Mouse (Mus musculus) spleen, postnatal 4 days (tissue): ENCODE measurements around the gene Mrpl10.

ENCODE experiments used
- DNase-seq, 2 experiments: peaks; one replicate each; pipeline ENCODE4 v3.0.0; 2022; ENCODE audit warnings: low spot score in 2 of 2

Gene Mrpl10

DNA sequence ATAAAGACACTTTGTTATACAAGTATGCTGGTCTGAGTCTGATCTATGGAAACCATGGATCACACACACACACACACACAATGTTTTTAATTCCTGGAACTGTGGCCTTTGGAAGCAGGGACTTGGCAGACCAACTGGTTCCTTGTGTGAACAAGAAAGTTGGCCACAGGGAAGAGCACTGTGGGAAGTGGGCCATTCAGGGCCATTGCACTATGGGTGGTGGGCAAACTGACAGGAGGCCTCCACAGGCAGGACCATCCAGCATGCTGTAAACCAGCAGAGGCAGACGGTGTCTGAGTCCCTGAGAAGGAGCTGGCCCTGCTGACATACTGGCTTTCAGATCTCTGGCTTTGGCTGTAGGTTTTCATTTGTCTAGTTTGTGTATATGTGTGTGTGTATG, 28.0 kb downstream of the Mrpl10 start:
- no peak for DNase-seq

DNA sequence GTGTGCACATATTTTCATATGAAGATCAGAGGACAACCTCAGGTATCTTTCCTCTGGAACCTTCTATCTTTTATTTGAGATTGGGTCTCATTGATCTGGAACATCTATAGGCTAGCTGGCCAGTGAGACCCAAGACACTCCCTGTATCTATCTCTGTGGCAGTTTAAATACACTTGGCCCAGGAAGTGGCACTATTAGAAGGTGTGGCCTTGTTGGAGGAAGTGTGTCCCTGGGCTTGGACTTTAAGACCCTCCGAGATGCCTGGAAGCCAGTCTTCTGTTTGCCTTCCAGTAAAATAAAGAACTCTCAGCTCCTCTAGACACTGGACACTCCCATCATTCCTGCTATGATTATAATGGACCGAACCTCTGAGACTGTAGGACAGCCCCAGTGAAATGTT, 28.4 kb downstream of the Mrpl10 start:
- DNase-seq, result no peak

DNA sequence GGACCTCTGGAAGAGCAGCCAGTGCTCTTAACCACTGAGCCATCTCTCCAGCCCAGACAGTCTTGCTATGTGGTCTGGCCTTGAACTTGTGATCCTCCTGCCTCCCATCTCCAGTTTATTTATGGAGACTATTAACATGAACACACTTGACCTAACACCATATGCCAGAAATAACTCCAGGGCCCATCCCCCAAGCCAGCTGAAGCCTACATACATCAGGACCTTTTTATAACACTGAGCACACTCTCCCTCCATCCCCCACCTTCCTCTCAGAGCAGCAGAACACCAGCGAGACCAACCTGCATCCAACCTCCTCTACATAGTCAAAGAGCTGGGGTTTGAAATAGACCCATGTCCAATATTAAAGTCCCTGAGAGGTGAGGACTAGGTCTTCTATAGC, 29.8 kb downstream of the Mrpl10 start:
- no peak for DNase-seq

DNA sequence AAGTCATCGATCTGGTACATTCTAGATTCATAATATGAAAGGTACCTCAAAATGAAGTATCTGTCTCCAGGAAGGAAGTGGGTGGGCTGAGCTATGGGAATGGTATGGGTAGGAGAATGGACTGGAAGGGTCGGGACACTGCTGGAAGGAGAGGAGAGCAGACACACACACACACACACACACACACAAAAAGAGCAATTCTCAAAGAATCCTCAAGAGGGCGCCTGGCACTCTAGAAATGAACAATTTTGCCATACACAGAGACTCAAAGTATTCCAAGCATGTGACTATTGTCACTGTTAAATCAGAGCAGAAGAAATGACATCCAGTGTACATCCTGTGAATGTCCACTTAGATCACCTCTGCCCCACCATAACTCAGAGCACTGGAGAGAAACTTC, 31.2 kb downstream of the Mrpl10 start:
- no peak for DNase-seq

DNA sequence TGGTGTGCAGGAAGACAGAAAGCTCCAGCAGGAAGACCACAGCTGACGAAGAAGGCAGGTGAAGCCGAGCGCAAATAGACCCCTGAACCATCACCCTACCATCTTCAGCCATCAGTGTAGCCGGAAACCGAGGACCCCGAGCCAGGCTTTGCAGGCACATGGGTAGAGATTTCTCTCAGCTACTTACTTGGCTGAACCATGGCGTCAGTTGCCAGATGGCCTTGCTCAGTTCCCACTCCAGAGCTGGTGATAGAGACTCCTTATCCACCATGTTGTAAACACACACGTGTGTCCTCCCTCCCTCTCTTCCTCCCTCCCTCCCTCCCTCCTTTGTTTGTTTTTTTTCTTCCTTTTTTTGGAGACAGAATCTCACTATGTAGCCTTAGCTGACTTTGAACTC, 32.9 kb downstream of the Mrpl10 start:
- no peak for DNase-seq

DNA sequence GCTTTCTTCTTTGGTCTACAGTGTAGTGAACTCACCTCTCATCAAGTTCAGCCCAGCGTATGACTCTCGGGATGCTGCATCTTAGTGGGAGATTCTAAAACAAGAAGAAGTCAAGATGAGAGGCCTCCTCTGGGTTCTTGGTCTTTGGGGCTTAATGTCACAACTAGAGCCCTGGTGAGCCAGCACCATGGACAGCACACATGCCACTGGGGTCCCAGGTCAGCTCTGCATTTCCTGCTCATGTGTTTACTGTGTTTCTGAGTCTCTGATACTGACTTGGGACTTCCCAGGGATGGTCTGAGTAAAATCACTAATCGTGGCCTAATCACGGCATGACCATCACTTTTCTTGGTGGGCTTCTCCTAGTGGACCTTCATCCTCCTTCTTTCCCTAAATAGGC, 37.4 kb downstream of the Mrpl10 start:
- no peak for DNase-seq

DNA sequence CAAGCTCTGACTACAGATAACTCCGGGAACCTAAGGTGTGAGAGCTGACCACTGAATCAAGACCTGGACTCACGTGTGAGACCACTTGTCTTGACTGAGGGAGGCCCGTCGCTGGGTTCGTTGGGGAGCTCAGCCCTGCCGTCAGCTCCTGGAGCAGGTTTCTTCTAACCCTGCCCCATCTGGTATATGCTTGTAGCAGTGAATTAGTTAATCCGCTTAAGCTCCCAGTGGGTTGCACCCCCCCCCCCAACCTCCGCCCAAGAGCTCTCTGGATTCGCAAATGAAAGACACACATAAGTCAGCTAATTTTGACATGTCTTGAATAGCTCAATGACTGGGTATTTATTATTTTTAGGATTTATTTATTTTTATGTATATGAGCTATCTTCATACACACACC, 38.9 kb downstream of the Mrpl10 start:
- no peak for DNase-seq

DNA sequence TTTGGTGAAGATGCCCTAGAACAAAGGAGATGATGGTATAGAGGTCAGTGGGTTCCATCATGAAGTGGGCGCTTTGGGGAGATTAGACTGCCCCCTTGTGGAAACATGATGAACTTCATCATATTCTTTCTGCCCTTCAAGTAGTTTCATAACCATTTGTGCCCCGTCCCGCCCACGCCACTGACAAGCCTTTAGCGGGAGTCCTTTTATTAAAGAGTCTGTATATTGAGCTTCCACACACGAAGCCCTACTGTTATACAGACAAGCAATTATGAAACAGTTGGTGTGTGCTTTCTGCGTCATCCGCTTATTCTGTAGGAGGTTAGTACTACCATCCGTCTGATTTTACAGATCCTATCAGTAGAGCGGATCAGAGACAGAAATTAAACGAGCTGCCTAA, 41.6 kb downstream of the Mrpl10 start:
- DNase-seq, result peak in 1 of 2 experiments; percentile 65

DNA sequence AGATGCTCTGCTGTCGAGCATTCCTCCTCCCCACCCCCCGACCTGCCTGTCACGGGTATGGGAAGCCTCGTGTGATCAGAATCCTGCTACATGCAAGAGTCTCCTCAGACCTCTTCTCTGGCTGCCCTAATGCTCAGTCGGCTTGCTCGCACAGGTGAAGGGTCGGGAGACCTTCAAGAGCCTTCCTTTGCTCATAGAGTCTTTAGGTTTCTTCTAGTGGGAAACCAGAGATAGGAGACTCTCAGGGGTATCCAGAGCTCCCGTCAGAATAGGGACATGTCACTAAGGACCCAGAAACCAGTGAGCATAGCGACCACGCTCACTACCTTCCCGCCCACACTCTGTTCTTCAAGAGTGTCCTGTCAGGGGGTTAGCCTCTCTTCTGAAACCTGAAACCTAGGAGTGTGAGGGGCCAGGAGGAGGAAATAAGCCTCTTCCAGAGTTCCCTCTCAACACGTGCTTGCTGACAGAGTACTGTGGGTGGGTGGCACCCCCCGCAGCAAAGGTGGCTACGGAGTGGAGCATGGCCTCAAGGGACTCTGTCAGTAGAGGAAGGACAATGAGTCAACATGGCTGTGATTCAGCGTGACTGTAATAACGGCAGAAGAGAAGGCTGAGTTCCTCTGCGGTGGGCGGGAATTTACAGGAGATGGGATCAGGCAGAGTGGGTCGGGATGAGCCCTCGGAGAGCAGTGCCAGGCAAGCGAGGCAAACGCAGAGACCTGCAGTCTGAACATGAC, 42.2 kb downstream of the Mrpl10 start:
- DNase-seq, result no peak

DNA sequence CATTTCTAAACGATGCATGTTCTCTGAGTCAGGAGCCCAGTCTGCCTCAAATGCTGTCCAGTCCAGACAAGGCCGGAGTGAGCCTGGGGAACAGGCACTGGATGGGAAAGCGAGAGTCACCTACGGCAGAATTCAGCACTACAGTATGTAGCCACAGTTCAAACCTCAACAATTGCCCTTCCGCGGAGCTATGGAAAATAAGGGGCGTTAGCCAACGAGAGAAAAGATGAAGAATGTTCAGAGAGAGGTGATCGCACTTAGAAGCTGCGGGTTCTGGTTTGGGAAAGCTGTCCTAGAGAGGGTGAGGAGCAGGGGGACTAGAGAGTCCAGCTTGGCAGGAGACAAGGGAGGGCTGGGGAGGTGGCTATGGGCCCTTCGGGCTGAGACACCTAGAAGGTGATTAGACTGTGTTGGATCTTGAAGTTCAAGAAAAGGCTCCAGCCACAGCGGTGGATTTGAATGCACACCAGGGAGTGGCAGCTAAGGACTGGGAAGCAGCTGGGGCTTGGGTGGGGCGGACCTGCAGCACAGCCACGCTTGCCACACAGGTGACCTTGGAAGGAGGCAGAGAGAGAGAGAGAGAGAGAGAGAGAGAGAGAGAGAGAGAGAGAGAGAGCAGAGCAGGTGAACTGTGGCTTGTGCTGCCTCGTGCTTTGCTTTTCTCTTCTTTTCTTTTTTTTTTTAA, 43.6 kb downstream of the Mrpl10 start:
- no peak for DNase-seq

DNA sequence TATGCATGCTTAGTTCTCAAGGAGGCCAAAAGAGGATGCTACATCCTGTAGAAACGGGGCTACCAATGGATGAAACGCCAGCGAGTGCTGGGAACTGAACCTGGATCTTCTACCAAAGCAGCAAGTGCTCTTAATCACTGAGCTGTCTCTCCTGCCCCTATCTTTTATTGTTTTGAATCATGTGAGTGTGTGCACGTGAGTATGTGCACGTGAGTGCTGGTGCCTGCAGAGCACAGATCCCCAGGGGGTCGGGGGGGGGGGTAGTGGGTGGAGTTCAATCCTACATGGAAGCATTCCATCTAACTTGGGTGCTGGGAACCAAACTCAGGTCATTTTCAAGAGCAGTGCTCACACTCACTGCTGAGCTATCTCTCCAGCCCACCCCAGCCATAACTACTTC, 45.0 kb downstream of the Mrpl10 start:
- DNase-seq, result no peak

DNA sequence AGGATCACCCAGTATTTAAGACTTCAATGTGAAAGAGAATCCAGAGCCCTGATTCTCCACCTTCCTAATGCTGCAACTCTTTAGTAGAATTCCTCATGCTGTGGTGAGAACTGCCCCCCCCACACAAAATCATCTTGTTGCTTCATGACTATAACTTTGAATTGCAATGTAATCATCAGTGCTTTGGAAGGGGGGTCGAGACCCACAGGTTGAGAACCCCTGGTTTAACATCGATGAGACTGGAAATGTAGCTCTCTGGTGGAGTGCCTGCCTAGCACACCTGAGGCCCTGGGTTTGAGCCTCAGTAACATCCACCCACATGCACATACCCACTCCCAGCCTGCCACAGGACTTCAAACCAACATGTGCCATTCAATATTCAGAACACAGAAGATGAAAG, 53.2 kb downstream of the Mrpl10 start:
- no peak for DNase-seq

DNA sequence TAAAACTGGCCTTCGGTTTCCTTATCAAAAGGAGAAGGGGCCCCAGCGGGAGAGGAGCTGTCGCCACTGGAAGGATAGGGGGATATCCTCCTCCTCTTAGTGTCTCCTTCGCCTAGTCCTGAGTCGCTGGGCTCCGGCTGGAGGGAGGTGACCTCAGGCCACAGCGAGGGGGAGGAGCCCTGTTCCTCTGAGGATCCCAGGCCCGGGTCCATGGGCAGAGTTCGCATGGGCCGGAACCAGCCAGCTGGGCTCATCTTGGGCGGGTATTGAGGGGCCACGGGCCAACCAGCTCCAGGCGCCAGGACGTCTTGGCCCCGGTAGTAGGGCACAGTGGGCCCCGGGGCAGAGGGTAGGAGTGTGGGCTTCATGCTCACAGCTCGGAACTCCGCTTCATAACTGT, 57.4 kb downstream of the Mrpl10 start:
- no peak for DNase-seq
